Mouse (Mus musculus) limb, embryonic 14.5 days (tissue): ENCODE measurements at regions not wholly inside any gene's neighbourhood (a gene's known extent, or its start where the extent isn't known, plus 50 kb on each side); places are given as distances from the start of the nearest gene placed in this dataset.

Source experiments
- ATAC-seq: fragments of 200-750 bp; cut with Nextera tagmentation; 2 replicates; pipeline ENCODE4 v1.8.0; 2017; ENCODE audit warnings: low read depth, moderate number of reproducible peaks, moderate TSS enrichment; ENCODE audit not compliant: low FRiP score
- DNase-seq: peaks from one replicate; pipeline ENCODE4 v3.0.0-alpha.2; 2015; ENCODE audit warnings: low spot score
- H3K27ac ChIP-seq: fragments of 300-500 bp; sonication (generic); replicated peaks from 2 replicates; pipeline ENCODE4 v1.5.1; 2014; ENCODE audit warnings: low read depth, mild to moderate bottlenecking, low read length, moderate library complexity, mixed read lengths
- H3K27me3 ChIP-seq: fragments of 300-500 bp; sonication (generic); 2 replicates; pipeline ENCODE4 v1.6.1; 2014; ENCODE audit warnings: low read length, mixed read lengths; ENCODE audit not compliant: control insufficient read depth, insufficient read depth
- H3K36me3 ChIP-seq: fragments of 300-500 bp; sonication (generic); 2 replicates; pipeline ENCODE4 v1.6.1; 2014; ENCODE audit warnings: mild to moderate bottlenecking, low read length, moderate library complexity, mixed read lengths; ENCODE audit not compliant: control insufficient read depth, insufficient read depth
- H3K4me1 ChIP-seq: fragments of 300-500 bp; sonication (generic); 2 replicates; pipeline ENCODE4 v1.6.1; 2014; ENCODE audit warnings: antibody characterized with exemption, low read length, mixed read lengths; ENCODE audit not compliant: control insufficient read depth, insufficient read depth
- H3K4me2 ChIP-seq: fragments of 300-500 bp; sonication (generic); replicated peaks from 2 replicates; pipeline ENCODE4 v1.6.1; 2014; ENCODE audit warnings: low read depth, mild to moderate bottlenecking, low read length, moderate library complexity; ENCODE audit not compliant: severe bottlenecking
- H3K4me3 ChIP-seq: fragments of 300-500 bp; sonication (generic); replicated peaks from 2 replicates; pipeline ENCODE4 v1.5.1; 2014; ENCODE audit warnings: low read length
- H3K9ac ChIP-seq: fragments of 300-500 bp; sonication (generic); 2 replicates; pipeline ENCODE4 v1.6.1; 2014; ENCODE audit warnings: mild to moderate bottlenecking, low read depth, low read length, moderate library complexity; ENCODE audit not compliant: severe bottlenecking
- H3K9me3 ChIP-seq: fragments of 300-500 bp; sonication (generic); 2 replicates; pipeline ENCODE4 v1.6.1; 2016; ENCODE audit warnings: low read length; ENCODE audit not compliant: control insufficient read depth
- POLR2A ChIP-seq: fragments of 200-500 bp; IDR thresholded peaks from 2 replicates; pipeline ENCODE4 v1.8.0; 2012; ENCODE audit warnings: inconsistent platforms, mild to moderate bottlenecking, moderate library complexity, borderline replicate concordance; ENCODE audit not compliant: insufficient read depth, insufficient read length; ENCODE audit errors: extremely low read depth
- WGBS: fragments of 180-500 bp; shearing (Covaris S2); extraction: QIAGEN DNeasy Blood & Tissue Kit; methylation state at CpG from one replicate; pipeline ENCODE4 v1.1.7; 2014; 5-methylcytosine and 5-hydroxymethylcytosine counted together

GRCm38 (mm10) chr3:143398966-143399365 is 517.2 kb upstream of the Pkn2 start:
- H3K9me3 ChIP-seq, result no peaks in the 10 kb centered on the region
- ATAC-seq (no peak), DNase-seq (no peak)
- no peaks in the 10 kb centered on the region for H3K27me3 ChIP-seq
- no peaks in the 10 kb centered on the region for H3K4me1 ChIP-seq
- no peak overlapping the region for H3K27ac ChIP-seq
- H3K9ac ChIP-seq, result no peak overlapping the region
- H3K4me2 ChIP-seq, result no peak overlapping the region
- no peak for TF ChIP-seq POLR2A
- no peaks in the 10 kb centered on the region for H3K36me3 ChIP-seq
- 71% methylated on average over 2 of the region's 2 CpGs for WGBS
- no peak overlapping the region for H3K4me3 ChIP-seq

- no peaks in the 10 kb centered on the region for H3K4me1 ChIP-seq
- 0 out of 2 replicates have a peak, but pooled peaks cover 4% of the 10 kb centered on the region for H3K9me3 ChIP-seq
- WGBS, result 85% methylated on average over 1 of the region's 1 CpGs
- no peak overlapping the region for H3K27ac ChIP-seq
- DNase-seq (no peak), ATAC-seq (no peak)
- no peak overlapping the region for H3K4me3 ChIP-seq
- no peak overlapping the region for H3K9ac ChIP-seq
- H3K4me2 ChIP-seq, result no peak overlapping the region
- H3K27me3 ChIP-seq, result no peaks in the 10 kb centered on the region
- TF ChIP-seq POLR2A, result no peak
- no peaks in the 10 kb centered on the region for H3K36me3 ChIP-seq
Observed at GRCm38 (mm10) chr3:143384357-143384756, 502.6 kb upstream of the Pkn2 start.

DNA sequence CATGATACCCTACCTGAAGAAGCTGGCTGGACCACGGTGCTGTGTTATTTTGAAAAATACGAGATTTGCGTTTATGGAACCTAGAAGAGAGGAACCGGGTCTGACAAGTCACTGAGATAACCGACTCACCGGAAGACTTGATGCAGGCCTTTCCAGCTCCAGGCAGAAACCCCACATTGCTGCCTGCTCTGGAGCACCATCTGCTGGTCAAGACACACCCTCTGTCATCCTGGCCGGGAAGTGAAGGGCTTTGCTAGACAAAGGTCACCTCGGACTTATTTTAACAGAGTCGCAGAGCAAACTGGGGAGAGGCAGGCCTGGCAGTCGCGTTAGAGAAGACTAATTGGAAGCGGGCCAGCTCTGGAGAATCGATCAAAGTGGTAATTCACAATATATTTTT is 497.4 kb upstream of the Pkn2 start:
- peaks cover 13% of the 10 kb centered on the region for H3K4me1 ChIP-seq
- no peak overlapping the region for H3K9ac ChIP-seq
- TF ChIP-seq POLR2A, result no peak
- peak; percentile 67 for DNase-seq
- WGBS, result 10% methylated on average over 13 of the region's 13 CpGs
- H3K36me3 ChIP-seq, result no peaks in the 10 kb centered on the region
- no peak overlapping the region for H3K4me3 ChIP-seq
- no peak overlapping the region for H3K27ac ChIP-seq
- H3K27me3 ChIP-seq, result no peaks in the 10 kb centered on the region
- H3K4me2 ChIP-seq, result no peak overlapping the region
- H3K9me3 ChIP-seq, result 0 out of 2 replicates have a peak, but pooled peaks cover 4% of the 10 kb centered on the region
- peak; percentile 65; the same call in 1 of the 2 replicates for ATAC-seq

GRCm38 (mm10) chr3:143377446-143377845 is 495.6 kb upstream of the Pkn2 start:
- ATAC-seq (no peak), DNase-seq (no peak)
- TF ChIP-seq POLR2A, result no peak
- Histone ChIP-seq H3K36me3 (no peaks in the 10 kb centered on the region), H3K4me1 (peaks cover 13% of the 10 kb centered on the region), H3K27me3 (no peaks in the 10 kb centered on the region), H3K27ac (no peak overlapping the region), H3K4me2 (no peak overlapping the region), H3K9ac (no peak overlapping the region), H3K4me3 (no peak overlapping the region), H3K9me3 (no peaks in the 10 kb centered on the region)
- 90% methylated on average over 5 of the region's 5 CpGs for WGBS

GRCm38 (mm10) chr3:143375527-143376061 is 493.8 kb upstream of the Pkn2 start:
- DNase-seq, result peak; percentile 40
- Histone ChIP-seq H3K27ac (no peak overlapping the region), H3K9ac (no peak overlapping the region)

More at GRCm38 (mm10) chr3:143375527-143376061, 493.8 kb upstream of the Pkn2 start:
- Histone ChIP-seq H3K4me2 (peak overlapping the region; percentile 28), H3K27me3 (no peaks in the 10 kb centered on the region), H3K4me1 (peaks cover 13% of the 10 kb centered on the region), H3K36me3 (no peaks in the 10 kb centered on the region), H3K4me3 (no peak overlapping the region), H3K9me3 (no peaks in the 10 kb centered on the region)
- TF ChIP-seq POLR2A, result no peak
- no peak; the same call in 1 of the 2 replicates for ATAC-seq
- WGBS, result 28% methylated on average over 10 of the region's 10 CpGs
